Mouse (Mus musculus): Measurements from ENCODE around the gene Olfr782.
"Not testable (repeated sequence)": the region's sequence is repeated elsewhere in the genome, so short reads cannot be mapped to it uniquely, and the experiment has no call there.

DNA sequence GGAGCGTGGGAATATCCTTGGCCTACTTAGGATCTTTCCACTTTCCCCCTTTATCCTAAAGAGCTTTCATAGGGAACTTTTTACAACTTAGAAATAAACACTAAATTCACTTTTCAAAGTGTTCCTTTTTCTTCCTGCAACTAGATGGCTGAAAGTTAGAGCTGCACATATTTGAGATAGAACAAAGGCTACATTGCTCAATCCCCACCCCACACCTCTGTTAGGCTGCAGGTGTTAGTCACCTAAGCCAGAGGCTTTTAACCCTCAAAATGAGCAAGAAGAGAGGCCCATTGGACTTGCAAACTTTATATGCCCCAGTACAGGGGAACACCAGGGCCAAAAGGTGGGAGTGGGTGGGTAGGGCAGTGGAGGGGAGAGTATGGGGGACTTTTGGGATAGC, 35.1 kb upstream of the Olfr782 start:
- TF ChIP-seq POLR2A (IDR thresholded peaks at IDR 0.05; ENCODE audit: control insufficient read depth, extremely low read depth, insufficient read depth, low read length, poor library complexity); CTCF (IDR thresholded peaks at IDR 0.05; ENCODE audit: borderline replicate concordance, control insufficient read depth, extremely low read depth, insufficient read depth, low read length, poor library complexity): not testable (repeated sequence)
